Mouse (Mus musculus): ENCODE results near the gene Magea4. TPM values are rescaled to one million over a fixed set of nuclear protein-coding genes. Genes with fewer than 3 reads are reported as not detected.

Gene Magea4
- not detected in 2 replicates for polyA plus RNA-seq (2012; rRNA removed; ENCODE audit: low replicate concordance)

GRCm38 (mm10) chrX:72221717-72222116 lies at the start of gene Magea4:
Magea4 (plus strand) TSS chrX:72222017.

Other genes with a start within 250 kb of the Magea4 start
- gene Fate1, start 249.0 kb upstream of the Magea4 start, polyA plus RNA-seq (2012; rRNA removed; ENCODE audit: low replicate concordance): not detected in 2 replicates
- gene Cnga2, start 230.2 kb upstream of the Magea4 start, polyA plus RNA-seq (2012; rRNA removed; ENCODE audit: low replicate concordance): 0.04 and 0.06 TPM in 2 replicates
- 1.5 and 2.2 TPM in 2 replicates for gene Gabre, start 52.8 kb downstream of the Magea4 start, polyA plus RNA-seq (2012; rRNA removed; ENCODE audit: low replicate concordance)
- gene Magea10, start 164.8 kb downstream of the Magea4 start, polyA plus RNA-seq (2012; rRNA removed; ENCODE audit: low replicate concordance): not detected in 2 replicates

Data from subcutaneous adipose tissue, adult 2 months (tissue).